Mouse (Mus musculus): ENCODE data around the gene Cntd1. TPM values are rescaled to one million over a fixed set of nuclear protein-coding genes. Genes with fewer than 3 reads are reported as not detected.
"Not testable (repeated sequence)": the region's sequence is repeated elsewhere in the genome, so short reads cannot be mapped to it uniquely, and the experiment has no call there.

The Cntd1 gene
- polyA plus RNA-seq, 1 experiment = 0.84 TPM

GRCm38 (mm10) chr11:101326147-101326546, 47.3 kb downstream of the Cntd1 start:
- no peak for DNase-seq
- H3K36me3 ChIP-seq (ENCODE audit: control insufficient read depth, insufficient read depth, low read length) = peaks cover 39% of the 10 kb centered on the region
- no peak overlapping the region for H3K27ac ChIP-seq (ENCODE audit: control insufficient read depth, insufficient read depth, low read length)
- no peaks in the 10 kb centered on the region for H3K4me1 ChIP-seq (replicated peaks; ENCODE audit: control insufficient read depth, insufficient read depth, low read length)
- no peak for TF ChIP-seq CTCF (IDR thresholded peaks at IDR 0.05; ENCODE audit: borderline replicate concordance, control insufficient read depth, extremely low read depth, insufficient read depth, low read length, poor library complexity)
- TF ChIP-seq POLR2A (IDR thresholded peaks at IDR 0.05; ENCODE audit: control insufficient read depth, extremely low read depth, insufficient read depth, low read length, poor library complexity) = no peak
- no peaks in the 10 kb centered on the region for H3K27me3 ChIP-seq (ENCODE audit: control insufficient read depth, insufficient read depth, low read length)
- H3K4me3 ChIP-seq (ENCODE audit: control insufficient read depth, insufficient read depth, low read length) = no peak overlapping the region
- 97% methylated on average over 11 of the region's 11 CpGs for WGBS

GRCm38 (mm10) chr11:101327311-101327710, 48.5 kb downstream of the Cntd1 start:
- no peak for DNase-seq
- H3K27me3 ChIP-seq (ENCODE audit: control insufficient read depth, insufficient read depth, low read length) = no peaks in the 10 kb centered on the region
- no peak for TF ChIP-seq POLR2A (IDR thresholded peaks at IDR 0.05; ENCODE audit: control insufficient read depth, extremely low read depth, insufficient read depth, low read length, poor library complexity)
- no peak for TF ChIP-seq CTCF (IDR thresholded peaks at IDR 0.05; ENCODE audit: borderline replicate concordance, control insufficient read depth, extremely low read depth, insufficient read depth, low read length, poor library complexity)
- 71% methylated on average over 3 of the region's 3 CpGs for WGBS
- no peaks in the 10 kb centered on the region for H3K4me1 ChIP-seq (replicated peaks; ENCODE audit: control insufficient read depth, insufficient read depth, low read length)
- peaks cover 28% of the 10 kb centered on the region for H3K36me3 ChIP-seq (ENCODE audit: control insufficient read depth, insufficient read depth, low read length)
- H3K4me3 ChIP-seq (ENCODE audit: control insufficient read depth, insufficient read depth, low read length) = no peak overlapping the region
- H3K27ac ChIP-seq (ENCODE audit: control insufficient read depth, insufficient read depth, low read length) = no peak overlapping the region

GRCm38 (mm10) chr11:101328941-101329635, 50.3 kb downstream of the Cntd1 start:
- 93% methylated on average over 6 of the region's 6 CpGs for WGBS
- Histone ChIP-seq H3K36me3 (ENCODE audit: control insufficient read depth, insufficient read depth, low read length) (peaks cover 20% of the 10 kb centered on the region), H3K4me3 (ENCODE audit: control insufficient read depth, insufficient read depth, low read length) (no peak overlapping the region), H3K4me1 (replicated peaks; ENCODE audit: control insufficient read depth, insufficient read depth, low read length) (no peaks in the 10 kb centered on the region), H3K27me3 (ENCODE audit: control insufficient read depth, insufficient read depth, low read length) (no peaks in the 10 kb centered on the region), H3K27ac (ENCODE audit: control insufficient read depth, insufficient read depth, low read length) (no peak overlapping the region)
- no peak for DNase-seq
- TF ChIP-seq CTCF (IDR thresholded peaks at IDR 0.05; ENCODE audit: borderline replicate concordance, control insufficient read depth, extremely low read depth, insufficient read depth, low read length, poor library complexity) (no peak), POLR2A (IDR thresholded peaks at IDR 0.05; ENCODE audit: control insufficient read depth, extremely low read depth, insufficient read depth, low read length, poor library complexity) (no peak)

- no peaks in the 10 kb centered on the region for H3K27me3 ChIP-seq (ENCODE audit: control insufficient read depth, insufficient read depth, low read length)
- H3K27ac ChIP-seq (ENCODE audit: control insufficient read depth, insufficient read depth, low read length) = no peak within 1 kb of the TSS
- peaks cover 7% of the 10 kb centered on the region; the same call in 1 of the 2 replicates for H3K36me3 ChIP-seq (ENCODE audit: control insufficient read depth, insufficient read depth, low read length)
- WGBS = 85% methylated on average over 7 of the region's 7 CpGs
- H3K4me3 ChIP-seq (ENCODE audit: control insufficient read depth, insufficient read depth, low read length) = no peak within 1 kb of the TSS
- H3K4me1 ChIP-seq (replicated peaks; ENCODE audit: control insufficient read depth, insufficient read depth, low read length) = no peaks in the 10 kb centered on the region
- TF ChIP-seq CTCF (IDR thresholded peaks at IDR 0.05; ENCODE audit: borderline replicate concordance, control insufficient read depth, extremely low read depth, insufficient read depth, low read length, poor library complexity) (no peak), POLR2A (IDR thresholded peaks at IDR 0.05; ENCODE audit: control insufficient read depth, extremely low read depth, insufficient read depth, low read length, poor library complexity) (no peak)
- DNase-seq = no peak
Measured at GRCm38 (mm10) chr11:101330371-101330924, 51.6 kb downstream of the Cntd1 start, which contains the start of gene Aoc3. Aoc3 (plus strand) TSS chr11:101330605.

GRCm38 (mm10) chr11:101330961-101331360, 52.1 kb downstream of the Cntd1 start:
- not testable (repeated sequence) for H3K27ac ChIP-seq (ENCODE audit: control insufficient read depth, insufficient read depth, low read length); H3K4me3 ChIP-seq (ENCODE audit: control insufficient read depth, insufficient read depth, low read length); H3K36me3 ChIP-seq (ENCODE audit: control insufficient read depth, insufficient read depth, low read length); DNase-seq; H3K4me1 ChIP-seq (replicated peaks; ENCODE audit: control insufficient read depth, insufficient read depth, low read length); H3K27me3 ChIP-seq (ENCODE audit: control insufficient read depth, insufficient read depth, low read length)
- 85% methylated on average over 6 of the region's 6 CpGs for WGBS

- no peak overlapping the region for H3K27ac ChIP-seq (ENCODE audit: control insufficient read depth, insufficient read depth, low read length)
- H3K4me3 ChIP-seq (ENCODE audit: control insufficient read depth, insufficient read depth, low read length) = no peak overlapping the region
- no peak for TF ChIP-seq POLR2A (IDR thresholded peaks at IDR 0.05; ENCODE audit: control insufficient read depth, extremely low read depth, insufficient read depth, low read length, poor library complexity)
- TF ChIP-seq CTCF (IDR thresholded peaks at IDR 0.05; ENCODE audit: borderline replicate concordance, control insufficient read depth, extremely low read depth, insufficient read depth, low read length, poor library complexity) = no peak
- H3K4me1 ChIP-seq (replicated peaks; ENCODE audit: control insufficient read depth, insufficient read depth, low read length) = peaks cover 2% of the 10 kb centered on the region
- no peaks in the 10 kb centered on the region for H3K27me3 ChIP-seq (ENCODE audit: control insufficient read depth, insufficient read depth, low read length)
- H3K36me3 ChIP-seq (ENCODE audit: control insufficient read depth, insufficient read depth, low read length) = no peaks in the 10 kb centered on the region
- 86% methylated on average over 3 of the region's 3 CpGs for WGBS
- DNase-seq = no peak
Measured at GRCm38 (mm10) chr11:101332537-101332936, 53.7 kb downstream of the Cntd1 start.
